Mouse (Mus musculus) common myeloid progenitor, adult 5-6 weeks (primary cell): ENCODE measurements around the gene Rreb1. TPM values are rescaled to one million over a fixed set of nuclear protein-coding genes. Genes with fewer than 3 reads are reported as not detected.

Source experiments
- ATAC-seq: replicated peaks from 2 replicates; pipeline ENCODE4 v1.8.0; 2016; ENCODE audit warnings: low read depth, mild to moderate bottlenecking, moderate TSS enrichment, inconsistent platforms; ENCODE audit not compliant: poor library complexity, severe bottlenecking
- total RNA-seq: library from RNA; stranded (forward); fragments of 200-1000, 187-1606 nt; gene quantifications from 2 replicates; pipeline ENCODE4 v1.2.3, GENCODE M21; 2017

The Rreb1 gene
- total RNA-seq, 1 experiment from 2014 or later = 32.0 TPM

GRCm38 (mm10) chr13:37864697-37865096, 86.5 kb downstream of the Rreb1 start:
- no peak for ATAC-seq

- no peak for ATAC-seq
Observed at GRCm38 (mm10) chr13:37866296-37866695, 88.1 kb downstream of the Rreb1 start.

- ATAC-seq = no peak
Observed at GRCm38 (mm10) chr13:37866846-37867245, 88.6 kb downstream of the Rreb1 start.

GRCm38 (mm10) chr13:37870118-37870908, 92.1 kb downstream of the Rreb1 start:
- ATAC-seq = peak; percentile 76

- ATAC-seq = no peak
Observed at GRCm38 (mm10) chr13:37872142-37872835, 94.1 kb downstream of the Rreb1 start.

- ATAC-seq = peak; percentile 67
Observed at GRCm38 (mm10) chr13:37873125-37873891, 95.1 kb downstream of the Rreb1 start.

GRCm38 (mm10) chr13:37875919-37876318, 97.7 kb downstream of the Rreb1 start:
- no peak for ATAC-seq

GRCm38 (mm10) chr13:37876366-37876765, 98.2 kb downstream of the Rreb1 start:
- no peak for ATAC-seq

GRCm38 (mm10) chr13:37876836-37877235, 98.6 kb downstream of the Rreb1 start:
- ATAC-seq = no peak

- ATAC-seq = no peak
Observed at GRCm38 (mm10) chr13:37877241-37877640, 99.0 kb downstream of the Rreb1 start.

GRCm38 (mm10) chr13:37878918-37879331, 100.7 kb downstream of the Rreb1 start:
- peak; percentile 39 for ATAC-seq

- ATAC-seq = no peak
Observed at GRCm38 (mm10) chr13:37879556-37879955, 101.4 kb downstream of the Rreb1 start.

- 0 out of 2 replicates have a peak, but pooled peaks have one; percentile 7 for ATAC-seq
Observed at GRCm38 (mm10) chr13:37880035-37880434, 101.8 kb downstream of the Rreb1 start.

GRCm38 (mm10) chr13:37880581-37881130, 102.5 kb downstream of the Rreb1 start:
- peak; percentile 38 for ATAC-seq

GRCm38 (mm10) chr13:37882521-37882920, 104.3 kb downstream of the Rreb1 start:
- no peak for ATAC-seq

GRCm38 (mm10) chr13:37883008-37883407, 104.8 kb downstream of the Rreb1 start:
- no peak for ATAC-seq

GRCm38 (mm10) chr13:37885392-37885791, 107.2 kb downstream of the Rreb1 start:
- peak; percentile 50 for ATAC-seq

GRCm38 (mm10) chr13:37886024-37886423, 107.8 kb downstream of the Rreb1 start:
- ATAC-seq = no peak

GRCm38 (mm10) chr13:37894756-37895155, 116.6 kb downstream of the Rreb1 start:
- ATAC-seq = no peak

- ATAC-seq = no peak
Observed at GRCm38 (mm10) chr13:37895564-37896254, 117.5 kb downstream of the Rreb1 start.
